Mouse (Mus musculus): ENCODE data around the gene Dync2h1. TPM values are rescaled to one million over a fixed set of nuclear protein-coding genes. Genes with fewer than 3 reads are reported as not detected.

Dync2h1 gene
- total and polyA plus RNA-seq, 2 experiments from 2014 or later = 13.9 to 18.6 TPM

- H3K9me3 ChIP-seq (ENCODE audit: low read length) = no peaks in the 10 kb centered on the region
- H3K36me3 ChIP-seq (ENCODE audit: insufficient read depth) = 0 out of 2 replicates have a peak, but pooled peaks cover 3% of the 10 kb centered on the region
- H3K4me1 ChIP-seq (ENCODE audit: insufficient read depth) = peaks cover 5% of the 10 kb centered on the region; the same call in 1 of the 2 replicates
- no peaks in the 10 kb centered on the region for H3K27me3 ChIP-seq (ENCODE audit: insufficient read depth, low read length)
- peak overlapping the region; percentile 63 for H3K4me3 ChIP-seq (ENCODE audit: low read depth, low read length)
- H3K4me2 ChIP-seq (ENCODE audit: low read depth) = peak overlapping the region; percentile 89
- H3K27ac ChIP-seq (ENCODE audit: low read depth, low read length) = peak overlapping the region; percentile 57
- H3K9ac ChIP-seq = peak overlapping the region; percentile 63
- 9% methylated on average over 41 of the region's 41 CpGs for WGBS
- ATAC-seq = peak; percentile 100
- TF ChIP-seq CTCF (IDR thresholded peaks at IDR 0.05; ENCODE audit: low read depth) = no peak
- peak; percentile 93 for DNase-seq
Observed at GRCm38 (mm10) chr9:7176618-7177610, 7.3 kb downstream of the Dync2h1 start.

GRCm38 (mm10) chr9:7173756-7174155 is 10.5 kb downstream of the Dync2h1 start:
- Histone ChIP-seq H3K27me3 (ENCODE audit: insufficient read depth, low read length) (no peaks in the 10 kb centered on the region), H3K4me2 (ENCODE audit: low read depth) (no peak overlapping the region), H3K9ac (no peak overlapping the region), H3K27ac (ENCODE audit: low read depth, low read length) (no peak overlapping the region), H3K9me3 (ENCODE audit: low read length) (no peaks in the 10 kb centered on the region), H3K4me1 (ENCODE audit: insufficient read depth) (peaks cover 5% of the 10 kb centered on the region; the same call in 1 of the 2 replicates), H3K36me3 (ENCODE audit: insufficient read depth) (0 out of 2 replicates have a peak, but pooled peaks cover 4% of the 10 kb centered on the region), H3K4me3 (ENCODE audit: low read depth, low read length) (no peak overlapping the region)
- TF ChIP-seq CTCF (IDR thresholded peaks at IDR 0.05; ENCODE audit: low read depth) = no peak
- WGBS = 93% methylated on average over 1 of the region's 1 CpGs
- ATAC-seq (no peak), DNase-seq (no peak)

GRCm38 (mm10) chr9:7167339-7167998 is 16.8 kb downstream of the Dync2h1 start:
- Histone ChIP-seq H3K4me3 (ENCODE audit: low read depth, low read length) (no peak overlapping the region), H3K4me1 (ENCODE audit: insufficient read depth) (no peaks in the 10 kb centered on the region), H3K4me2 (ENCODE audit: low read depth) (no peak overlapping the region), H3K36me3 (ENCODE audit: insufficient read depth) (peaks cover 25% of the 10 kb centered on the region), H3K27ac (ENCODE audit: low read depth, low read length) (no peak overlapping the region), H3K9me3 (ENCODE audit: low read length) (no peaks in the 10 kb centered on the region), H3K27me3 (ENCODE audit: insufficient read depth, low read length) (no peaks in the 10 kb centered on the region), H3K9ac (no peak overlapping the region)
- DNase-seq (no peak), ATAC-seq (no peak)
- WGBS = 92% methylated on average over 6 of the region's 6 CpGs
- TF ChIP-seq CTCF (IDR thresholded peaks at IDR 0.05; ENCODE audit: low read depth) = no peak

- WGBS = 97% methylated on average over 5 of the region's 5 CpGs
Observed at GRCm38 (mm10) chr9:7160688-7161087, 23.6 kb downstream of the Dync2h1 start.

GRCm38 (mm10) chr9:7159718-7160117 is 24.5 kb downstream of the Dync2h1 start:
- no peak overlapping the region for H3K9ac ChIP-seq
- H3K4me2 ChIP-seq (ENCODE audit: low read depth) = no peak overlapping the region
- ATAC-seq = no peak
- no peak overlapping the region for H3K27ac ChIP-seq (ENCODE audit: low read depth, low read length)
- WGBS = 81% methylated on average over 3 of the region's 3 CpGs
- H3K4me3 ChIP-seq (ENCODE audit: low read depth, low read length) = no peak overlapping the region
- no peak for DNase-seq
- no peaks in the 10 kb centered on the region for H3K4me1 ChIP-seq (ENCODE audit: insufficient read depth)
- no peaks in the 10 kb centered on the region for H3K27me3 ChIP-seq (ENCODE audit: insufficient read depth, low read length)
- H3K9me3 ChIP-seq (ENCODE audit: low read length) = no peaks in the 10 kb centered on the region
- H3K36me3 ChIP-seq (ENCODE audit: insufficient read depth) = peaks cover 44% of the 10 kb centered on the region
- no peak for TF ChIP-seq CTCF (IDR thresholded peaks at IDR 0.05; ENCODE audit: low read depth)

More at GRCm38 (mm10) chr9:7160688-7161087, 23.6 kb downstream of the Dync2h1 start:
- no peak overlapping the region for H3K9ac ChIP-seq
- no peak for DNase-seq
- H3K27ac ChIP-seq (ENCODE audit: low read depth, low read length) = no peak overlapping the region
- no peaks in the 10 kb centered on the region for H3K4me1 ChIP-seq (ENCODE audit: insufficient read depth)
- ATAC-seq = no peak
- no peaks in the 10 kb centered on the region for H3K9me3 ChIP-seq (ENCODE audit: low read length)
- no peak overlapping the region for H3K4me2 ChIP-seq (ENCODE audit: low read depth)
- H3K36me3 ChIP-seq (ENCODE audit: insufficient read depth) = peaks cover 38% of the 10 kb centered on the region
- no peak for TF ChIP-seq CTCF (IDR thresholded peaks at IDR 0.05; ENCODE audit: low read depth)
- no peak overlapping the region for H3K4me3 ChIP-seq (ENCODE audit: low read depth, low read length)
- H3K27me3 ChIP-seq (ENCODE audit: insufficient read depth, low read length) = no peaks in the 10 kb centered on the region

GRCm38 (mm10) chr9:7158605-7159004 is 25.6 kb downstream of the Dync2h1 start:
- no peak overlapping the region for H3K4me3 ChIP-seq (ENCODE audit: low read depth, low read length)
- H3K4me2 ChIP-seq (ENCODE audit: low read depth) = no peak overlapping the region
- no peaks in the 10 kb centered on the region for H3K27me3 ChIP-seq (ENCODE audit: insufficient read depth, low read length)
- DNase-seq (no peak), ATAC-seq (no peak)
- peaks cover 49% of the 10 kb centered on the region for H3K36me3 ChIP-seq (ENCODE audit: insufficient read depth)
- H3K9me3 ChIP-seq (ENCODE audit: low read length) = no peaks in the 10 kb centered on the region
- H3K27ac ChIP-seq (ENCODE audit: low read depth, low read length) = no peak overlapping the region
- 97% methylated on average over 7 of the region's 7 CpGs for WGBS
- H3K4me1 ChIP-seq (ENCODE audit: insufficient read depth) = no peaks in the 10 kb centered on the region
- no peak for TF ChIP-seq CTCF (IDR thresholded peaks at IDR 0.05; ENCODE audit: low read depth)
- no peak overlapping the region for H3K9ac ChIP-seq
